In the genomic region with DNA sequence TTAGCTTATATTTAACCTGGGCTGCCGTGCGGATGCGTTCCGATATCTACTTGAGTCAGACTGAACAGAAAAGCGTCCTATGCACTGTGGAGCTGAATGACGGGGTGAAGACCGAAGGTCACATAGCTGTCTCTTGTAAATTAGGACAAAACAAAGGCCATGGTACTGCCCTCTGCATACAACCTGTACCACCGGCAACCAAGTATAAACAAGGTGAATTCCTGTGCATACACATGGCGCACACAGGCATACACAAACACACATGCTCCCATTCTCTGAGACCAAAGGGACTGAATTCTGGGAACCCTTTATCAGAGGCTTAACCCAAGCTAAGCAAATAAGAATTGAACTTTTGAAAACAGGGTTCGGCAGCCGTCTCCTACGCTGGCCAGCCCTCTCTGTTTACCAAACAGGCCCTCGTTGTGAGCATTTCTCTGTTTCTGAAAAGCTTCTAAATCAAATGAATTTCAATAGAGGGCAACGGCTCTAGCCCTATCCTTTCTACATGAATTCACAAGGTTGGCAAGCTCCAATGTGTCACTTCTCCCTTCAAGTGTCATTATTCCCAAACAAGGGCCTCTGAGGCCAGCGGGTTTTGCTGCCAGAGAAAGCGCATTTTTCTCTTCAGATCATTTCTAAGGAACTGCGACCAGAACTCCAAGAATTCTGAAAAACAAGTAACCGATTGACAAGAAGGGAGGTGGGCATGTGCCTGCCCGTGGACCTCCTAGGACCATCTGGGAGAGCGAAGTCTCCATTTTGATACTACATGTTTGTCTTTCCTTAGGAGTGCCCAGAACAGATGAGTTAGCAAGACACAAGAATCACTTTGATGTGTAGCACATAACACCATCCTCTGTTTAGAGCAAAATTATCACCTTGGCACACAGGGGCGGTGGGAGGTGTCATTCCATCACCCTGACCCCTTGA, we compare ENCODE assay signal across 11 mouse cellular contexts. TPM values are rescaled to one million over a fixed set of nuclear protein-coding genes. Genes with fewer than 3 reads are reported as not detected.
DNase-seq lines count a peak whose midpoint lies in the region; ATAC-seq and TF ChIP-seq lines count a peak whose summit lies in the region.
"Had no signal": no experiment of that assay in that cellular context is flagged by ENCODE, and none has a peak within 500 bp of the region (broad histone marks: within the 10 kb centered on the region; RNA-seq: fewer than 3 reads in every experiment).

No protein-coding gene starts in this region.

- H3K9me3 ChIP-seq in forebrain, postnatal 0 days (ENCODE audit: low read length) = no peaks in the 10 kb centered on the region
- no peaks in the 10 kb centered on the region for H3K9me3 ChIP-seq in midbrain, embryonic 16.5 days (replicated peaks; ENCODE audit: control insufficient read depth, low read length, poor library complexity, severe bottlenecking)
- H3K9me3 ChIP-seq: limb, embryonic 13.5 days had no signal

- peak; percentile 22 to 40 for DNase-seq in left cerebral cortex, postnatal 14 days (ENCODE audit: low spot score in 2 of 2)
- DNase-seq in left cerebral cortex, adult 18-20 months (ENCODE audit: low spot score in 2 of 2) = no peak
- DNase-seq in brain, adult 2 months (ENCODE audit: low read depth, low spot score) = peak; percentile 45
- DNase-seq in forebrain, postnatal 0 days = peak; percentile 57
- DNase-seq in adrenal gland, postnatal 4 days (ENCODE audit: low spot score in 2 of 2) = no peak
- DNase-seq: cerebellum, adult 11 months; kidney, postnatal 25 days; right cerebral cortex, postnatal 25 days had no signal

- no peak for TF ChIP-seq CTCF in forebrain, postnatal 0 days (IDR thresholded peaks at IDR 0.05; ENCODE audit: low read depth)

- H3K27ac ChIP-seq in forebrain, postnatal 0 days (ENCODE audit: low read depth, low read length) = no peak overlapping the region
- no peak overlapping the region for H3K27ac ChIP-seq in midbrain, embryonic 16.5 days (ENCODE audit: low read length)
- H3K27ac ChIP-seq: limb, embryonic 13.5 days had no signal

- no peaks in the 10 kb centered on the region for H3K4me1 ChIP-seq in forebrain, postnatal 0 days (ENCODE audit: insufficient read depth)
- H3K4me1 ChIP-seq in midbrain, embryonic 16.5 days (ENCODE audit: control insufficient read depth, insufficient read depth, low read length) = peaks cover 15% of the 10 kb centered on the region; the same call in 1 of the 2 replicates

- no peak overlapping the region for H3K9ac ChIP-seq in forebrain, postnatal 0 days
- H3K9ac ChIP-seq in midbrain, embryonic 16.5 days (ENCODE audit: low read depth, low read length) = no peak overlapping the region
- H3K9ac ChIP-seq: limb, embryonic 13.5 days had no signal

- H3K4me3 ChIP-seq in forebrain, postnatal 0 days (ENCODE audit: low read depth, low read length) = no peak overlapping the region
- no peak overlapping the region for H3K4me3 ChIP-seq in midbrain, embryonic 16.5 days (ENCODE audit: low read depth, low read length)
- H3K4me3 ChIP-seq: limb, embryonic 13.5 days had no signal

- peak; percentile 74 for ATAC-seq in forebrain, postnatal 0 days
- ATAC-seq in midbrain, embryonic 16.5 days = peak; percentile 68
- ATAC-seq in activated CD4-positive, CD25-positive, alpha-beta regulatory T cell, adult 4 months = no peak

- no peaks in the 10 kb centered on the region for H3K27me3 ChIP-seq in forebrain, postnatal 0 days (ENCODE audit: insufficient read depth, low read length)
- no peaks in the 10 kb centered on the region for H3K27me3 ChIP-seq in midbrain, embryonic 16.5 days (ENCODE audit: control insufficient read depth, insufficient read depth, low read depth, low read length)
- H3K27me3 ChIP-seq: limb, embryonic 13.5 days had no signal

- H3K4me2 ChIP-seq in forebrain, postnatal 0 days (ENCODE audit: low read depth) = no peak overlapping the region
- no peak overlapping the region for H3K4me2 ChIP-seq in midbrain, embryonic 16.5 days (ENCODE audit: low read length)
- H3K4me2 ChIP-seq: limb, embryonic 13.5 days had no signal

- 39% methylated on average over 21 of the region's 21 CpGs for WGBS in forebrain, postnatal 0 days
- WGBS in midbrain, embryonic 16.5 days = 60% methylated on average over 21 of the region's 21 CpGs

- intact Hi-C loops in left cerebral cortex, postnatal 14 days (cut with DNase I) = no loop called here

- H3K36me3 ChIP-seq in forebrain, postnatal 0 days (ENCODE audit: insufficient read depth) = peaks cover 21% of the 10 kb centered on the region; the same call in 1 of the 2 replicates
- H3K36me3 ChIP-seq in midbrain, embryonic 16.5 days (ENCODE audit: control insufficient read depth, insufficient read depth, low read length) = no peaks in the 10 kb centered on the region; the same call in 1 of the 2 replicates

RNA-seq across cellular contexts. Expression of a gene that starts 42.6 kb away (rescaled TPM):
- total RNA-seq in left cerebral cortex, postnatal 14 days (2021) = 10 to 100 TPM; 88.3 to 90.2 TPM
- total RNA-seq in left cerebral cortex, adult 18-20 months (2021) = 100 to 1,000 TPM; 112 to 114 TPM
- 52.7 and 73.3 TPM in 2 replicates for total RNA-seq in forebrain, postnatal 0 days (2014; rRNA removed)
- 67.0 and 90.2 TPM in 2 replicates for polyA plus RNA-seq in forebrain, postnatal 0 days (2015; fragmentation: Nextera tagmentation; extraction: Ambion mirVana)
- 120 and 142 TPM in 2 replicates for polyA plus RNA-seq in midbrain, embryonic 16.5 days (2015; fragmentation: Nextera tagmentation; extraction: Ambion mirVana)
- total RNA-seq in adrenal gland, postnatal 4 days (2021) = 10 to 100 TPM; 58.0 to 64.5 TPM
- 10 to 100 TPM; 55.8 to 63.4 TPM for polyA plus RNA-seq in activated CD4-positive, CD25-positive, alpha-beta regulatory T cell, adult 4 months (2017; shearing (Covaris generic))

Comparison
In these comparisons a context has a peak if more than half of its experiments do, and no peak if none do; other contexts are left out.
1. DNase-seq: peak in left cerebral cortex, postnatal 14 days (2 of 2), brain, adult 2 months (single experiment) and forebrain, postnatal 0 days (single experiment); none in left cerebral cortex, adult 18-20 months (0 of 2) and adrenal gland, postnatal 4 days (0 of 2).